Mouse (Mus musculus): ENCODE data around the gene Gm13090. TPM values are rescaled to one million over a fixed set of nuclear protein-coding genes. Genes with fewer than 3 reads are reported as not detected.

Gm13090 gene
- polyA plus RNA-seq, 1 experiment from 2014 or later: not detected

- Histone ChIP-seq H3K4me1 (ENCODE audit: control insufficient read depth, insufficient read depth, low read length) (peaks cover 36% of the 10 kb centered on the region), H3K9ac (ENCODE audit: low read depth, low read length) (peak overlapping the region; percentile 54), H3K27ac (ENCODE audit: low read length) (peak overlapping the region; percentile 90), H3K4me2 (ENCODE audit: low read length) (peak overlapping the region; percentile 47), H3K36me3 (ENCODE audit: control insufficient read depth, insufficient read depth, low read length) (peaks cover 2% of the 10 kb centered on the region; the same call in 1 of the 2 replicates), H3K27me3 (ENCODE audit: control insufficient read depth, insufficient read depth, low read depth, low read length) (no peaks in the 10 kb centered on the region), H3K4me3 (ENCODE audit: low read depth, low read length) (peak overlapping the region; percentile 22), H3K9me3 (replicated peaks; ENCODE audit: control insufficient read depth, low read length, poor library complexity, severe bottlenecking) (no peaks in the 10 kb centered on the region)
- WGBS: 2% methylated on average over 18 of the region's 20 CpGs
- peak; percentile 16 for ATAC-seq
These were observed 49.9 kb downstream of the Gm13090 start for GRCm38 (mm10) chr4:151139053-151139840.

- no peaks in the 10 kb centered on the region for H3K27me3 ChIP-seq (ENCODE audit: control insufficient read depth, insufficient read depth, low read depth, low read length)
- H3K9ac ChIP-seq (ENCODE audit: low read depth, low read length): peak overlapping the region; percentile 54
- peak overlapping the region; percentile 90 for H3K27ac ChIP-seq (ENCODE audit: low read length)
- peak overlapping the region; percentile 22 for H3K4me3 ChIP-seq (ENCODE audit: low read depth, low read length)
- peaks cover 8% of the 10 kb centered on the region; the same call in 1 of the 2 replicates for H3K36me3 ChIP-seq (ENCODE audit: control insufficient read depth, insufficient read depth, low read length)
- peaks cover 36% of the 10 kb centered on the region for H3K4me1 ChIP-seq (ENCODE audit: control insufficient read depth, insufficient read depth, low read length)
- H3K9me3 ChIP-seq (replicated peaks; ENCODE audit: control insufficient read depth, low read length, poor library complexity, severe bottlenecking): peaks cover 4% of the 10 kb centered on the region; the same call in 1 of the 2 replicates
- peak; percentile 71 for ATAC-seq
- H3K4me2 ChIP-seq (ENCODE audit: low read length): peak overlapping the region; percentile 47
- 3% methylated on average over 19 of the region's 20 CpGs for WGBS
These were observed 51.1 kb downstream of the Gm13090 start for GRCm38 (mm10) chr4:151140368-151140982.

Other genes with a start within 250 kb of the Gm13090 start
- gene Errfi1, start 235.7 kb upstream of the Gm13090 start, polyA plus RNA-seq (2015; fragmentation: Nextera tagmentation; extraction: Ambion mirVana): 22.1 and 22.7 TPM in 2 replicates
- 359 and 371 TPM in 2 replicates for gene Park7, start 175.1 kb upstream of the Gm13090 start, polyA plus RNA-seq (2015; fragmentation: Nextera tagmentation; extraction: Ambion mirVana)
- gene Tnfrsf9, start 175.0 kb upstream of the Gm13090 start, polyA plus RNA-seq (2015; fragmentation: Nextera tagmentation; extraction: Ambion mirVana): 0.27 and 0.38 TPM in 2 replicates
- not detected in 2 replicates for gene Uts2, start 92.5 kb upstream of the Gm13090 start, polyA plus RNA-seq (2015; fragmentation: Nextera tagmentation; extraction: Ambion mirVana)
- gene Per3, start 44.9 kb upstream of the Gm13090 start, polyA plus RNA-seq (2015; fragmentation: Nextera tagmentation; extraction: Ambion mirVana): 3.4 and 3.7 TPM in 2 replicates
- gene Vamp3, start 31.6 kb upstream of the Gm13090 start, polyA plus RNA-seq (2015; fragmentation: Nextera tagmentation; extraction: Ambion mirVana): 45.7 and 49.8 TPM in 2 replicates